Mouse (Mus musculus) right cerebral cortex, postnatal 14 days (tissue): ENCODE measurements around the gene Styx.

Experiments used
- DNase-seq: peaks from one replicate; pipeline ENCODE4 v3.0.0; 2022

Gene Styx

GRCm38 (mm10) chr14:45469446-45469845, 118.6 kb downstream of the Styx start:
- no peak for DNase-seq
